Mouse (Mus musculus): ENCODE results near the gene Prep. TPM values are rescaled to one million over a fixed set of nuclear protein-coding genes. Genes with fewer than 3 reads are reported as not detected.

Prep gene
- polyA plus RNA-seq, 1 experiment from 2014 or later, result 24.7 TPM

Small RNA genes lying within 50 kb of the gene (microRNA-seq; reads per million reads assigned to microRNA genes)
- not detected for gene Gm23766

Other genes starting within 250 kb of the Prep start
- 0.96 and 1.2 TPM in 2 replicates for gene Popdc3, start 110.9 kb downstream of the Prep start, polyA plus RNA-seq (2015; fragmentation: Nextera tagmentation; extraction: Ambion mirVana)